Mouse (Mus musculus) heart, adult 2 months (tissue): ENCODE data around the gene Ankrd54. TPM values are rescaled to one million over a fixed set of nuclear protein-coding genes. Genes with fewer than 3 reads are reported as not detected.

Source experiments
- DNase-seq, 2 experiments: peaks; one replicate each; pipeline ENCODE4 v3.0.0; 2021
- H3K27ac ChIP-seq: fragments of 200-600 bp; 2 replicates; pipeline ENCODE4 v1.8.1; 2022
- H3K27me3 ChIP-seq: fragments of 200-500 bp; 2 replicates; pipeline ENCODE4 v1.6.1; 2012; ENCODE audit warnings: mild to moderate bottlenecking, low read length, inconsistent platforms, mixed read lengths; ENCODE audit not compliant: control insufficient read depth, insufficient read depth
- H3K36me3 ChIP-seq: fragments of 200-500 bp; 2 replicates; pipeline ENCODE4 v1.6.1; 2012; ENCODE audit warnings: low read length, inconsistent platforms; ENCODE audit not compliant: control insufficient read depth, insufficient read depth
- H3K4me1 ChIP-seq: fragments of 200-500 bp; 2 replicates; pipeline ENCODE4 v1.6.1; 2011; ENCODE audit warnings: low read length; ENCODE audit not compliant: control insufficient read depth, insufficient read depth
- H3K4me3 ChIP-seq: fragments of 200-600 bp; 2 replicates; pipeline ENCODE4 v1.8.1; 2022
- H3K79me2 ChIP-seq: fragments of 200-500 bp; replicated peaks from 2 replicates; pipeline ENCODE4 v1.6.1; 2012; ENCODE audit warnings: mild to moderate bottlenecking, inconsistent platforms, low read length, moderate library complexity, mixed read lengths; ENCODE audit not compliant: control insufficient read depth, insufficient read depth
- H3K9ac ChIP-seq: fragments of 200-500 bp; 2 replicates; pipeline ENCODE4 v1.6.1; 2012; ENCODE audit warnings: low read depth, mild to moderate bottlenecking, control low read depth, inconsistent platforms, low read length, mixed read lengths
- CTCF ChIP-seq: fragments of 200-600 bp; IDR thresholded peaks from 2 replicates; pipeline ENCODE4 v1.8.1; 2022; ENCODE audit warnings: antibody characterized with exemption, mild to moderate bottlenecking, moderate library complexity
- EP300 ChIP-seq: fragments of 200-500 bp; IDR thresholded peaks from 2 replicates; pipeline ENCODE4 v1.6.1; 2011; ENCODE audit warnings: low read depth, low read length, control low read depth; ENCODE audit not compliant: insufficient read depth
- POLR2A ChIP-seq: fragments of 200-500 bp; IDR thresholded peaks from 2 replicates; pipeline ENCODE4 v1.6.1; 2011; ENCODE audit warnings: mild to moderate bottlenecking, low read depth, low read length, control low read depth; ENCODE audit not compliant: insufficient read depth
- WGBS: fragments of 180-500 bp; shearing (Covaris S2); methylation state at CpG from one replicate; pipeline ENCODE4 v1.1.7; 2018; 5-methylcytosine and 5-hydroxymethylcytosine counted together
- intact Hi-C: fragments of 180-260 bp; cut with DNase I; formaldehyde crosslinking; loops from one replicate; pipeline ENCODE4 v1.15.1; 2025
- polyA plus RNA-seq: library from polyadenylated mRNA; depleted of rRNA; stranded (reverse); fragments of >200 nt; gene quantifications from 2 replicates; pipeline ENCODE4 v1.2.3, GENCODE M21; 2012
- total RNA-seq, 2 experiments: library from RNA; stranded (reverse); gene quantifications; 2 replicates each; pipeline ENCODE4 v1.2.3; 2021

Ankrd54 gene
- total and polyA plus RNA-seq, 3 experiments = 5.5 to 14.2 (median 8.5) TPM

DNA sequence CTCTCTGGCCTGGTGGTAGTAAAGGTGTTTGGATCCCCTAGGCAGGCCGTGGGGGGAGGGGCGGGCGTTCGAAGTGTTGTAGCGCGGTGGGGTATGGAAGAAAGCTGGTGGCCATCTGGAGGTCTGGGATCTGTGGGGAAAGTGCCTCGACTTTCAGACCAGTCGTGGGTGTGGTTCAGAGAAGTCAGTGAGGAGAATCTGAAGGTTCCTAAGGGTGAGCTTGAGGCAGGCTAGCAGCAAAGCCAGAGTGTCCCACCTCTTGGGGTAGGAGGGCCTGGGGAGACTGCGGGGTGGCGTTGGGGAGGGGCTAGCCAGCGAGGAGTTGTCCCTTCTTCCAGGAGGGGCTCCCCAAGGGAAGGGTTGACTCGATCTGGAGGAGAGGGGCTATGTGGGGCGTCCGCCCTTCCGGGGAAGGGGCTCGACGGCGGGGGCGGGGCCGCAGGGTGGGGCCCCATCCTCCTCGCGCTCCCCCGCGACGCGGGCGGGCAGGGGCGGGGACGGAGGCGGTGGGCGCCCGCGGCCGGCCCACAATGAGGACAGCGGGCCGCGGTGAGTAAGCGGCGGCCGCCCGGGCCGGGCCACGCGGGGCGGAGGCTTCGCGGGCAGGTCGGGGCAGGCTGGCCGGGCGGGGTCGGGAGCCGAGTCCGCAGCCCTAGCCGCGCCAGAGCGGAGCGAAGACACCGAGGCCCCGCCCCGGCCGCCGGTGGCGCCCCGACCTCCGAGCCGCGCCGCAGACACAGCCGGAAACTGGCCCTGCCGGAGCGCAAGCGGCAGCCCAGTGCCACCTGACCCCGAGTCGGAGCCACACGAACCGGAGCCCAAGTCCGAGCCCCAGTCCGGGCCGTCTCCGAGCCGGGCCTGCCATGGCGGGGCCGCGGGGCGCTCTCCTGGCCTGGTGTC lies 46.0 kb upstream of the Ankrd54 start, which contains the start of gene Micall1:
Gene Micall1, plus strand, starts transcription at position 478 of the 900 bp plus-strand sequence.
- no peak for TF ChIP-seq CTCF
- TF ChIP-seq EP300 = 0 out of 2 replicates have a peak, but pooled peaks have one; percentile 11
- TF ChIP-seq POLR2A = peak; percentile 32; the same call in 1 of the 2 replicates
- Histone ChIP-seq H3K9ac (peak within 1 kb of the TSS; percentile 100), H3K36me3 (no peaks in the 10 kb centered on the region), H3K4me3 (peak within 1 kb of the TSS; percentile 94), H3K27me3 (no peaks in the 10 kb centered on the region), H3K4me1 (peaks cover 8% of the 10 kb centered on the region), H3K27ac (peak within 1 kb of the TSS; percentile 97), H3K79me2 (peaks cover 7% of the 10 kb centered on the region)
- intact Hi-C loops = loop anchor here (1.0 kb wide), 2 partner anchors 11 to 33 kb away; partner anchors contain the start of gene Eif3l
- 2% methylated on average over 80 of the region's 85 CpGs for WGBS
- DNase-seq = peak; percentile 85 to 87

DNA sequence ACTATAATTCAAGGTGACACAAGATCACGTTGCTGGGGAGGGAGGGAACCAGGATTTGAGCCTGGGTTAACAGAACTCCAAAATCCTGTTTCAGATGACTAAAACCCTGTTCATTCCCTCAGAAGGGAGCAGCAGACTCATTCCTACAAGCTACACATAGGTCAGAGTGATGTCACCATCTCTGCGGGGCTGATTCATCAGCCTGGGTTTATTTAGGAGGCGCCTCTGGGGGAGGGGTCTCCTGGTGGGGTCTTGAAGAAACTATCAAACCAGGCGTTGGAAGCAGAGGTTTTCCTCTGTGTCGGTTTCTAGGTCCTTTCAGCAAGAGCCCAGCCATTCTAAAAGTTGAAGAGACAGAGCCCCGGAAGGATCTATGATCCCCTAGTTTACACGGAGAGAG lies 45.3 kb upstream of the Ankrd54 start:
- Histone ChIP-seq H3K27me3 (no peaks in the 10 kb centered on the region), H3K9ac (peak overlapping the region; percentile 100; the same call in 1 of the 2 replicates), H3K79me2 (peaks cover 7% of the 10 kb centered on the region), H3K4me3 (peak overlapping the region; percentile 94; the same call in 1 of the 2 replicates), H3K27ac (peak overlapping the region; percentile 97), H3K4me1 (peaks cover 8% of the 10 kb centered on the region), H3K36me3 (no peaks in the 10 kb centered on the region)
- no peak for TF ChIP-seq EP300
- no peak for TF ChIP-seq CTCF
- TF ChIP-seq POLR2A = no peak
- DNase-seq = no peak
- WGBS = 43% methylated on average over 7 of the region's 7 CpGs
- intact Hi-C loops = loop anchor here (1.0 kb wide), 1 partner anchor 33 kb away; the partner anchor contains the start of gene Eif3l

DNA sequence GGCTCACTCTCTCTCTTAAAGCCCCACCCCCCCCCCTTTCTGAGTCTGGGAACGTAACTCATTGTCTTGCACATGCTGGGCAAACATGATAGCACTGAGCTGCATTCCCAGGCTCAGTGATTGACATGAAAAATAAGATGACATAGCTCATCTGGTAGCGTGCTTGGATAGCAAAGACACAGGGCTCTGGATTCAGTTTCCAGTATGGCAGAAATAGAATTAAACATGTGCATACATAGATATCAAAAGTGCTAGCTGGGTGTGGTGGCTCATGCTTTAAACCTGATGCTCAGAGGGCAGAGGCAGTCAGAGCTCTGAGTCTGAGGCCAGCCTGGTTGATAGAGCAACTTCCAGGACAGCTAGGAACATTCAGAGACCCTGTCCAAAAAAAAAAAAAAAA lies 43.1 kb upstream of the Ankrd54 start:
- no peak for DNase-seq
- Histone ChIP-seq H3K9ac (no peak overlapping the region), H3K27me3 (no peaks in the 10 kb centered on the region), H3K4me3 (no peak overlapping the region), H3K79me2 (peaks cover 5% of the 10 kb centered on the region; the same call in 1 of the 2 replicates), H3K4me1 (peaks cover 4% of the 10 kb centered on the region), H3K36me3 (no peaks in the 10 kb centered on the region), H3K27ac (no peak overlapping the region)
- no peak for TF ChIP-seq CTCF
- no peak for TF ChIP-seq EP300
- TF ChIP-seq POLR2A = no peak
- WGBS = 73% methylated on average over 2 of the region's 2 CpGs
- intact Hi-C loops = no loop called here

DNA sequence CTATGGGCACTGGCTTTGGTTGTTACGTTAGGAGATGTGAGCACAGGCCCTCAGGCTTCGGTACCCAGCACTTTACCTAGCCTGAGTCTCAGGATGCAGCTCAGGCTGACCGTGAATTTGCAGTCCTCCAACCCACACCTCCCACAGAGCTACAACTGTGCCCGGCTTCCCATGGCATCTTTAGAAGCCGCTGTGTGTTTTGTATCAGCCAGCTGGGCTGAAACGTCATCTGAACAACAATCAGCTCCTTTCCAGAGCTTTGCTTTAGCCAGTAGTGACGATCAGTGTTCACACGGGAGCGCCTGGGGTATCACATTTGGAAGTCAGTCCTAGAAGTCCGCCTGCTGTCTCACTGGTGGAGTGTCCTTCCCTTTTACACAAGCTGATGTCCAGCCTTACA lies 40.6 kb upstream of the Ankrd54 start:
- H3K4me3 ChIP-seq = no peak overlapping the region
- DNase-seq = no peak
- H3K27ac ChIP-seq = no peak overlapping the region
- 79% methylated on average over 10 of the region's 10 CpGs for WGBS
- H3K4me1 ChIP-seq = peaks cover 18% of the 10 kb centered on the region
- no peak overlapping the region for H3K9ac ChIP-seq
- intact Hi-C loops = no loop called here
- no peaks in the 10 kb centered on the region for H3K27me3 ChIP-seq
- no peaks in the 10 kb centered on the region for H3K36me3 ChIP-seq
- TF ChIP-seq CTCF (no peak), EP300 (no peak), POLR2A (no peak)
- H3K79me2 ChIP-seq = no peaks in the 10 kb centered on the region

DNA sequence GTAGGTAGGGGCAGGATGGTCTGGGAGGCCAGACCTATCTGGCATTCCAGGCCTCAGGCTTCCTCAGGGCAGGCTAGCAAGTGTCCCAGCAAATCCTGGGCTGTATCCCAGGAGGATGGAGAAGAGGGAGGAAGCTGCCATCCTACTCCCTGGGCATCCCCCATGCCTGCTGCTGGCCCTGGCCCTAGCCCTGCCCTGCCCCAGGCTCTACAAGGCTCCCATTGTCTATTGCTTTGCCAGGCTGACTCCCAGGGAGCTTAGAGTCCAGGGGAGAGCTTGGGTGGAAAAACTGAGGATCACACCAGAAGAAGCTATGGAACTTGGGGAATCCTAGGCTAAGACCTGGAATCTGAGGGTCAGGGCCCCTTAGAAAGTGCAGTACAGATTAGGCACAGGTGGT lies 38.8 kb upstream of the Ankrd54 start:
- no peak for TF ChIP-seq CTCF
- TF ChIP-seq POLR2A = no peak
- no peak for TF ChIP-seq EP300
- DNase-seq = no peak
- Histone ChIP-seq H3K4me1 (peaks cover 28% of the 10 kb centered on the region), H3K9ac (no peak overlapping the region), H3K4me3 (no peak overlapping the region), H3K36me3 (peaks cover 4% of the 10 kb centered on the region; the same call in 1 of the 2 replicates), H3K79me2 (no peaks in the 10 kb centered on the region), H3K27me3 (no peaks in the 10 kb centered on the region), H3K27ac (no peak overlapping the region)
- intact Hi-C loops = no loop called here

DNA sequence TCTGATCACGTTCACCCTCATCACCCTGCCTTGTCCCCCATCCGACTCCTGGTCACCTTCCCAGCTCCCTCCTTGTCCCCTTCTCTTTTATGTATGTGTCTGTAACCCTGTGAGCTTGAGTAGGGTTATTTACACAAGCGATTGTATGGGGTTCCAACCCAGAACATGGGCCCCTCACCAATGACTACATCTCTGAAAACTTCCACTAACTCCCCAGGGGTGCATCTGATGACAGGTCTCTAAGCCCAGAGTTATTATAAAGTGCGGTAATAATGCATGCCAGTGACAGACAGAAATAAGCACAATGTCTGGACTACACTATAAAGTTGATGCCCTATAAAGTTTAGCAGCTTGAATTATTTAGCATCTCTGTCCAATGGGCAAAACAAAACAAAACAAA lies 37.7 kb upstream of the Ankrd54 start:
- WGBS = 79% methylated on average over 4 of the region's 4 CpGs
- Histone ChIP-seq H3K79me2 (no peaks in the 10 kb centered on the region), H3K9ac (no peak overlapping the region), H3K27ac (no peak overlapping the region), H3K27me3 (no peaks in the 10 kb centered on the region), H3K4me1 (peaks cover 31% of the 10 kb centered on the region), H3K36me3 (peaks cover 4% of the 10 kb centered on the region; the same call in 1 of the 2 replicates), H3K4me3 (no peak overlapping the region)
- TF ChIP-seq POLR2A (no peak), EP300 (no peak), CTCF (no peak)
- DNase-seq = no peak
- intact Hi-C loops = no loop called here
